Mouse (Mus musculus) fat pad, adult 2 months (tissue): Measurements from ENCODE around the gene Lsg1.

Source experiments
- DNase-seq: peaks from one replicate; pipeline ENCODE4 v3.0.0-alpha.2; 2011; ENCODE audit warnings: low read depth, low spot score; ENCODE audit errors: extremely low read depth

The Lsg1 gene

GRCm38 (mm10) chr16:30554109-30554508 lies 33.3 kb downstream of the Lsg1 start:
- DNase-seq: no peak

DNA sequence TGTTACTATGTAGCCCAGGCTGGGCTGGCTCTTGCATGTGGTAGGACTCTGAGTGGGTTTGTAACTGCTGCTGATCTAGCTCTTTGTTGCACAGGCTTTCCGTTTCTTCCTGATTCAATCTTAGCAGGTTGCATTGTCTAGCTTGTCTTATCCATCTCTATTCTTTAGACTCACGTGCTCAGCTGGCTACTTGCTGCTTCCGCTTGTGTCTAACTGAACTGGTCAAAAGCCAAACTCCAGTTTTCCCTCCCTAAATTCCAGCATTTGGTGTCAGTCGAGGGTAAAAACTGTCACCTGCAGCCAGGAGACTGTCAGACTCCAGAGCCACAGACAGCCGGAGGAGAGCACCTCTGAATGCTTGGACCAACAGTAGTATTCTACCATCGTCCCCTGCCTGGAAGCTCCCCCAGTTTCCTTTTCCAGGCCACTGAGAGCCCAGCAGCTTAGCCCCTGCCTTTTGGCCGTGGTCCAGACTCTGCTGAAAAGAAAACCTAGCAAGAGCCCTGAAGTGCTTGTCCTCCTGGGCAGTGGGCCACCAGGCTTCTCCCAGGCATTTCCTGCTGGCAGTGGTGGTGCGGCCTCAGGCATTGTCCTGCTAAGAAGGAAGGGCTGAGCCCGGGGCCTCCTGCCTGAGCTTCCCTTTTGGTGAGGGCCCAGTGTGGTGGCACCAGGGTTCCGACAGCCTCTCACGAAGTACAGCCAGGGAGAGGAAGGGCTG lies 34.6 kb downstream of the Lsg1 start:
- DNase-seq: no peak

DNA sequence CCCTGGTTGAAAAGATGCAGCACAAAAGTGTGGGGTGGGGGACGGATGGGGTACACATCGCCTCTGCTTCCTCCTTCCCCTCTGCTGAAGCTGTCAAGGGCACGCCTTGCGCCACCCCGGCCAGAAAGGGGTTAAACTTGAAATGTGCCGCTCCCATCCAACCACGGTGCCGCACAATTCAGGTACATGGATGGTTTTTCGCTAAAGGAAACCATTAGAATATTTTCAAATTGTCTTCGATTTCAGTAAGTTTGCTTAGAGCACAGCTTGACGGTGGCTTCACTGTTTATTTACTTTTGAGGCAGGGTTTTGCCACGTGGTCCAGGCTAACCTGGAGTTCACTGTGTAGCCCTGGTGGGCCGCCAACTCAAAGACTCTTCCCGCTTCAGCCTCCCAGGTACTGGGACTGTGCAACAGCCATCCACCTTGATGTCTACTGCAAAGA lies 36.6 kb downstream of the Lsg1 start, which contains the start of gene Tmem44:
Tmem44 (minus strand) TSS at position 95 of the 445 bp plus-strand sequence.
- no peak for DNase-seq

DNA sequence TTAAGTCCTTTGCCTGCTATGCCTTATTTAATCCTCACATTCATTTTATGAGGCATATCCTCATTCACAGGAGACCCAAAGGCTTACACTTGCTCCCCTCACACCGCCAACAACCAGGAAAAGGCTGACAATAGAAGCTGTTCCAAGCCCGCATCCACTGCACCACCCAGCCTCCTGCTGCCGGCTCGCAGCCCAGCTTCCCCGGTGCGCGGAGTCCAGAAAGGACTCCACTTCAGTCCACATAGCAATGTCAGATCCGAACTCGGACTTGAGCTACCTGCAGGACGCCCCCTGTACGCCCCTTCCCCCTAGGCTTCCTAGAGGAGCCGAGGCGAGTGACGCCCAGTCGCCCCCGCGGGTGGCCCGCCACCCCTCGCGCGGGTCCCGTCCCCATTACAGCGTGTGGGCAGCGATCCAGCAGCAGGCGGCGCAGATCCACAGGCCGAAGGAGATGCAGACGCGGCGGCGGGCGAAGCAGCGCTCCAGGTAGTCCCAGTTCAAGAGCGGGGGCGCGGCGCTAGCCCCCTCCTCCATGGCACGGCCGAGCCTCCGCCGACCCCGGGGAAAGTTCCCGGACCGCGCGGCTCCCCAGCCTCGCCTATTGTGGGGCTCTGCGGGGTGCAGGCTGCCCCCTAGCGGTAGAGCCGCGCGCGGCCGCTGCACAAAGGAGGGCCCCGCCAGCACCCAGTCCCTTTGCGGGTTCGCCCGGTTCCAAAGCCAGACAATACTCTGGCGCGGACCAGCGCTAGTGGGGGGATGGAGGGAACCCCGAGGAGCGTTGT lies 37.2 kb downstream of the Lsg1 start:
- DNase-seq: no peak

DNA sequence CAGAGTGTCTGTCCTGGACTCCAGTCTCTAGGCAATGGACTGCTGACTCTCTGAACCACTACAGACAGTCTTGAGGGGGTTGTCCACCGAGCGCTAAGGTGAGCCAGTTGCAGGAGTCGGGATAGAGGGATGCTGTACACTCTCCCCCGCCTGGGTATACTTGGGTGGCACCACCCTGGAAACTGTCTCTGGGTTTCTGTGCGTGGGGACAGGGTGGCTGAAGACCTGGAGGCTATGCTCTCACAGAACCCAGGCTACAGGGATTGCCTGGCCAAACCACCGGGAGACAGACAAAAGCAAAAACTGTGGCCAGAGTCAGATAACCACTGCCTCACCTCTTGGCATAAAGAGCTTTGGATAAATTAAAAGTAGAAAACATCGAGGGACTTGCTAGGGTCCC lies 37.9 kb downstream of the Lsg1 start:
- no peak for DNase-seq

DNA sequence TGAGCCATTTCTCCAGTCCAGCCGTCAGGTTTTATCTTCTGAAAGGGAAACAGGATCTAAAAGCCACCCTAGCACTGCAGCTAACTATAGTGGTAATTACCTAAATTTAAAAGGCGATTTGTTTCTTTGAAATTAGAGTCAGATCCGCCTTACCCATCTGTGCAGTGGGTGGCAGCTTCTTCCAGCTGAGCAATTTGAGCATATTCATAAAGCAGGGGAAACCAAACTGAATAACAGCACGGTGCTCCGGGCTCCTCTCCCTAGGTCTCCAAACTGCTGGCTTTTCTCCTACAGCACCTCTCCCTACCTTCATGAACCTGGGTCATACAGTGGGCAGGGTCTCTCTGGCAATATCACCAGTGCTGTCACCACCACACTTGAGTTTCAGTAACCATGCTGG lies 39.1 kb downstream of the Lsg1 start:
- no peak for DNase-seq

DNA sequence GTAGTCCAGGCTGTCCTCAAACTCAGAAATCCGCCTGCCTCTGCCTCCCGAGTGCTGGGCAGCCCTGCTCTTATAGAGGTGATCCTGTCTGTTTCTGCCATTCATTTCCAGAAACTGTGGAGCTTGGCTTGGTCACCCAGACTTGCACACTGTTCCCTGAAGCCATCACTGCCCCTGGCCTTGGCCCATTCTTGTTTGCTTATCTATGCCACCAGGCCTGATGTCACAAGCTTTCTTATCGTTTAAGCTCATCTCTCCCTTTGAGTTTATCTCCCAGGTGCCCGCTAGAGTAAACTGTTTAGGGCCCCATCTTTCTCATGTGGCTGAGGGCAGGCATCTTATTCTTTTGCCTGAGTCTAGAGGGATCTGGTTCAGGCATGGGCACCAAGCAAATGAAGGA lies 42.7 kb downstream of the Lsg1 start:
- DNase-seq: no peak

DNA sequence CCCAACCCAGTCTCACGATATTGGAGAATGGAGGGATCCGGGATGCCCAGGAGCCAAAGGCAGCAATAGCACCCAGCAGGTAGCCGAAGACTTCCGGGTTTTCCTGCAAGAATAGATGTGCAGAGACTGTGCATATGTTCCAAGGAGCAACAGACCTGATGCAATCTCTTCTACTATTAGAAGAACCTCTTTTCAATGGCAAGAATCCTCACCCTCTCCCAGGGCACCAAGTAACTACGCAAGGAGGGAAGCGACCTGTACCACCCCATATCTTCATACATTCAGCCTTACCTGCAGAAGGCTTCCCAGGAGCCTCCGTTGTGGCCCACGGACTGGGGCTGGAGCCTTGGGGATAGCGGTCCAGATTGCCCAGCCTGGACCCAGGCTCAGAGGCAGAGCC lies 44.0 kb downstream of the Lsg1 start:
- DNase-seq: no peak

GRCm38 (mm10) chr16:30542826-30543225 lies 44.6 kb downstream of the Lsg1 start:
- DNase-seq: no peak

- no peak for DNase-seq
These were observed 47.0 kb downstream of the Lsg1 start for GRCm38 (mm10) chr16:30540107-30541001.

DNA sequence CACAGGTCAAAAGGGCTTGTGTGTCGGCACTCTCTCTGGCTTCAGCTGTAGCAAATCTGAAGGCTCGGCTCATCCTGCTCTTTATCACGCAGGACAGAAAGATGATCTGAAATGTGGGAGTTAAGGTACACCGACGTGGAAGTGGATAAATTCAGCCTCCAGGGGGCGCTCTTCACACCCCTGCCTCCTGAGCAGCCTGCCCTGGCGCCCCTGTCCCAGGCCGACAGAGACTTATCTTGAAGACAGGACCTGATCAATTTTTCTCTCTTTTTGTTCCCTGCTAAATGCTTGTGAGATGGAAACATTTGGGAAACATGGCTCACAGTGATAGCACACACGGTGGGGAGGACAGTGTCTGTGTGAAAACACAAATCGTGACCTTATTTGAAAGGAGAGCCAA lies 48.0 kb downstream of the Lsg1 start:
- no peak for DNase-seq

DNA sequence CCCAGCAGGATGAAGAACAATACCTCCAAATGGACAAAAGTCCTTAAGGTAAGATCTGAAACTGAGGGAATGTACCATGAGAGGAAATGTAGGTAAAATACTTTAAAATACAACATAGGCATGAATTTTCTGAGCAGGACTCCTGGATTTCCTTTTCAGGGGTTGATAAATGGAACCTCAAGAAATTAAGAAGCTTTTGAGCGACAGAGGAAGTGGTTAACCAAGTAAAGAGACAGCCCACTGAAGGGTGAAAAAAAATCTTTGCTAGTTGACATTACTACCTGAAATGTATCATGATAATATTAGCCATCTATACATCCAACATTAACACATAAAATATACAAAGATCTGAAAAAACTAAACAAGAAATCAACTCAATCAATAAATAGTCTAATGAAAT lies 52.3 kb downstream of the Lsg1 start:
- DNase-seq: no peak

DNA sequence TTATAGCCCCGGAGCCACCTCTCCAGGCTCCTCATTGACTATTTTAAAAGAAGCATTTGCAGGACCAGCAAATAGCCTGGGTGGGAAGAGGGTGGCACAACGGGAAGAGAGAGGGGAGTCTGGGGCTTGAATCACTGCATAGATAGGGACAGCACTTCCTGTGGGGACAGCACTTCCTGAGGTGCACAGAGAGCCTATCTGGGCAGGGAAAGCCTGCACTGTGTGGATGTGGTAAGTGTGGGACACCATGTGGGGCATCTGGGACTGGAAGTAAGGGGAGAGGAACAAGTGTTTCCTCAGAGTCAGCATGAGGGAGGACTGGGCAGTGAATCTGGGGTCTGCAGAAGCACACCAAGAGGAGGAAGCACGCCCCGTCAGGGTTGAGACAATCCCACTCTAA lies 53.8 kb downstream of the Lsg1 start:
- no peak for DNase-seq

- no peak for DNase-seq
These were observed 54.5 kb downstream of the Lsg1 start for GRCm38 (mm10) chr16:30532929-30533328.

GRCm38 (mm10) chr16:30531761-30532406 lies 55.5 kb downstream of the Lsg1 start:
- no peak for DNase-seq

DNA sequence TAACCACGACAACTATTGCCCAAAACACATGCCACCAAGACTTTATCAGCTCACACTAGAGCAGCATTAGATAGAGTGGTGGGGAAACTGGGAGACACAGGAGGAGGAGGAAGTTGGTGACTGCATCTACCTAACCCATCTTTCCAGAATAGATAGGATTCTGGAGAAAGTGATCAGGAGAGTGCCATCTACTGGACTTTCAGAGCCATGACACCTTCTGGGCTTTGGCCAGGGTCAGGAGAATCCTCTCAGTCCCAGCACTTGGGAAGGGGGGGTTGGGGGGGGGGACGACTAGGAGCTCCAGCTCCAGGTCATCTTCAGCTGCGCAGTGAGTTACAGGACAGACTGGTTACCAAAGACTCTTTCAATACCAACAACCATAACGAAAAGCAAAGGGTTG lies 56.6 kb downstream of the Lsg1 start:
- DNase-seq: no peak

DNA sequence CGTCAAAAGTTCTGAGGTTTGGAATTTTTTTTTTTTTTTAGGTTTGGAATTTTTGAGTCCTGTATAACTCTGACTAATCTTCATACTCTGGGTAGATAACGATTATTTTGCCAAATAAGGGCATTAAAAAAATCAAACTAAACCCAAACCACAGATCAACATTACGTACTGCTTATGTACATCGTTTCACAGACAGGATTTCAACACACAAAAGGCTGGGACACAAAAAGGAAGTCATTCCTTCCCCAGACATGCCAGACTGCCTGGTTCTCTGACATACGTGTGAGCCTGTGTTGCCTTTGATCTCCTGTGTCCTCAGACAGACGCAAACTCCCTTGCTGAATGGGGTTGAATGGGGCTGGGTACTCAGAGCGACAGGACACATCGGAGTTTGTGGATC lies 59.0 kb downstream of the Lsg1 start:
- DNase-seq: no peak

DNA sequence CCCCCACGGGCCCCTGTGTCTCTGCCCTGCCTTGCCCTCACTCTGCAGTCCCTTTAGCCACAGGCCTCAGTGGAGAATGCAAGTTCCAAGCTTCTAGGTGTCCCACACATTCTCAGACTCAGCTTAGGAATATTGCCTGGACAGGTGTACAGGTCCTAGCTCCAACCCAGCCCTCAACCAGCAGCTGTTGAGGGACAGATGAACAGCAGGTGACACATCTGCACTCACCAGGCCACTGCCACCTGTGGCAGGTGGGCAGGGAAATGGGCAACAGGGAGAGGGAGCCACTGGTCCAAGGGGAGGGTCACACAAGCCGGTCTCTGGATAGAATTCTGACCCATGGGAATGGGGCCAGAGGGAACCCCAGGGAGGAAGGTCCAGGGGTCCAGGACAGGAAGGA lies 59.5 kb downstream of the Lsg1 start:
- no peak for DNase-seq

- no peak for DNase-seq
These were observed 61.6 kb downstream of the Lsg1 start for GRCm38 (mm10) chr16:30525756-30526155.

DNA sequence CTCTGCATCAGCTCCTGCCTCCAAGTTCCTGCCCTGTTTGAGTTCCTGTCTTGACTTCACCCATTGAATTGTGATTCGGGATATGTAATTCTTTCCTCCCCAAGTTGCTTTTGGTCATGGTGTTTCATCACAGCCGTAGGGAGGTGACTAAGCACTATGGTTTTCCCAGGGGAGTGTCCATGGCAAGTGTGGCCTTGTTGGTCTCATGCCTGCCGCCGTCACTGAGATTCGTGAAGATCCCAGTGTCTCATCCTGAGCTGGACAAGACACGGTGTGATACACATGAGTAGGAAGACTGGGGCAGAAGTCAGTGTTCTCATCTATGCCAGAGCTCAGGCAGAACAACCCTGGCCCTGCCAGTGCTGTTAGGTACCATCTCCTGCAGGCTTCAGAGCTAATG lies 62.9 kb downstream of the Lsg1 start:
- no peak for DNase-seq
